In the genomic region with DNA sequence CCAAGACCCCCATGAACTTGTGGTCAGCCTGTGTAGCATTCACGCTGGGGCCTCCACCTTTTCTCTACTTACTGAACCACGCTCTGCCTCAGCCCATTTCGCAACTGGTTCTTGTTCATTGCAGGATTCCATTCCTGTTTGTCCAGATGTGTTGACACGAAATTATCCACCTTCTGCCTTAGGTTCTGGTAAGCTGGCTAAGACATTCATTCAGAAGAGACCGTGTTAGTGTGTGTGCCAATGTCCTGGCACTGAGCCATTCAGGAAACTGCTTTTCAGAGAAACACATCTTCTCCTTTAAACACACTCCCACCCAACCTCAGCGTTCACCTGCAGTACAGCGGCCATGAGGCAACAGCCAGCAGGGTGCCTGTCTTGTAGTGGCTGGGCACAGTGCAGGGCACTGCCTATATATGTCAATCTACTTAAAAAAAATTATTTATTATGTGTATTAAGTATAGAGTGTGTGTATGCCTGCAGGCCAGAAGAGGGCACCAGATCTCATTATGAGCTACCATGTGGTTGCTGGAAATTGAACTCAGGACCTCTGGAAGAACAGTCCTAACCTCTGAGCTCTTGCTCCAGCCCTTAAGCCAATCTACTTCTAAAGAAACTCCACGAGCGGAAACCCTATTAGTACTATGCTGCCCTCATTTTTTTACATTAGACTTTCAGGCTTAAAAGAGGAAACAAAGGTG, we compare ENCODE assay signal across 17 mouse cellular contexts. TPM values are rescaled to one million over a fixed set of nuclear protein-coding genes. Genes with fewer than 3 reads are reported as not detected.
DNase-seq lines count a peak whose midpoint lies in the region; ATAC-seq and TF ChIP-seq lines count a peak whose summit lies in the region.
"Had no signal": no experiment of that assay in that cellular context is flagged by ENCODE, and none has a peak within 500 bp of the region (broad histone marks: within the 10 kb centered on the region; RNA-seq: fewer than 3 reads in every experiment).

No protein-coding gene starts in this region.

- no peak overlapping the region for H3K4me3 ChIP-seq in heart, postnatal 0 days (ENCODE audit: low read depth, low read length)
- H3K4me3 ChIP-seq in liver, postnatal 0 days (ENCODE audit: low read depth, low read length), result no peak overlapping the region
- no peak overlapping the region for H3K4me3 ChIP-seq in liver, embryonic 11.5 days (ENCODE audit: low read depth, low read length)
- H3K4me3 ChIP-seq: liver, embryonic 13.5 days had no signal

- ATAC-seq in heart, postnatal 0 days (ENCODE audit: insufficient read depth, low read depth), result no peak
- ATAC-seq in liver, postnatal 0 days, result no peak
- ATAC-seq in liver, embryonic 11.5 days (replicated peaks; ENCODE audit: low FRiP score), result no peak
- ATAC-seq: inflammation-experienced regulatory T-cells, adult 6 months; midbrain, embryonic 15.5 days had no signal

- no peaks in the 10 kb centered on the region for H3K27me3 ChIP-seq in heart, postnatal 0 days (ENCODE audit: control insufficient read depth, insufficient read depth, low read length)
- H3K27me3 ChIP-seq in liver, postnatal 0 days (ENCODE audit: insufficient read depth, low read length), result no peaks in the 10 kb centered on the region
- no peaks in the 10 kb centered on the region for H3K27me3 ChIP-seq in liver, embryonic 11.5 days (replicated peaks; ENCODE audit: control insufficient read depth, insufficient read depth, low read length)
- H3K27me3 ChIP-seq: forebrain, embryonic 12.5 days; liver, embryonic 13.5 days; midbrain, embryonic 15.5 days; neural tube, embryonic 13.5 days had no signal

- 0 out of 2 replicates have a peak, but pooled peaks have one; percentile 13 for TF ChIP-seq CTCF in heart, postnatal 0 days (IDR thresholded peaks at IDR 0.05; ENCODE audit: low read depth)
- TF ChIP-seq CTCF in liver, postnatal 0 days (IDR thresholded peaks at IDR 0.05; ENCODE audit: low read depth), result peak; percentile 42

- H3K9me3 ChIP-seq in heart, postnatal 0 days (replicated peaks; ENCODE audit: control insufficient read depth, low read length), result no peaks in the 10 kb centered on the region
- no peaks in the 10 kb centered on the region for H3K9me3 ChIP-seq in liver, postnatal 0 days (ENCODE audit: low read length)
- no peaks in the 10 kb centered on the region for H3K9me3 ChIP-seq in liver, embryonic 11.5 days (ENCODE audit: control insufficient read depth, low read length)
- H3K9me3 ChIP-seq: forebrain, embryonic 12.5 days; liver, embryonic 13.5 days; midbrain, embryonic 15.5 days; neural tube, embryonic 13.5 days had no signal

- H3K4me2 ChIP-seq in heart, postnatal 0 days (ENCODE audit: low read depth, low read length), result no peak overlapping the region
- no peak overlapping the region for H3K4me2 ChIP-seq in liver, postnatal 0 days (ENCODE audit: low read depth, low read length)
- no peak overlapping the region for H3K4me2 ChIP-seq in liver, embryonic 11.5 days
- H3K4me2 ChIP-seq: forebrain, embryonic 12.5 days; liver, embryonic 13.5 days had no signal

- H3K27ac ChIP-seq in heart, postnatal 0 days (ENCODE audit: low read depth), result no peak overlapping the region
- H3K27ac ChIP-seq in liver, postnatal 0 days (ENCODE audit: low read depth), result no peak overlapping the region
- no peak overlapping the region for H3K27ac ChIP-seq in liver, embryonic 11.5 days (ENCODE audit: low read depth, low read length)
- H3K27ac ChIP-seq: forebrain, embryonic 12.5 days; liver, embryonic 13.5 days; macrophage; midbrain, embryonic 15.5 days; neural tube, embryonic 13.5 days had no signal

- no peak for TF ChIP-seq EP300 in heart, postnatal 0 days (IDR thresholded peaks at IDR 0.05; ENCODE audit: low read depth)
- no peak for TF ChIP-seq EP300 in liver, postnatal 0 days (IDR thresholded peaks at IDR 0.05; ENCODE audit: low read depth)

- peaks cover 45% of the 10 kb centered on the region for H3K36me3 ChIP-seq in heart, postnatal 0 days (replicated peaks; ENCODE audit: control insufficient read depth, insufficient read depth, low read length)
- peaks cover 29% of the 10 kb centered on the region for H3K36me3 ChIP-seq in liver, postnatal 0 days (replicated peaks; ENCODE audit: insufficient read depth, low read length)
- peaks cover 22% of the 10 kb centered on the region for H3K36me3 ChIP-seq in liver, embryonic 11.5 days (ENCODE audit: control insufficient read depth, insufficient read depth, low read length)

- 0 out of 2 replicates have a peak, but pooled peaks cover 8% of the 10 kb centered on the region for H3K4me1 ChIP-seq in heart, postnatal 0 days (ENCODE audit: control insufficient read depth, insufficient read depth)
- peaks cover 4% of the 10 kb centered on the region for H3K4me1 ChIP-seq in liver, postnatal 0 days (ENCODE audit: insufficient read depth)
- H3K4me1 ChIP-seq in liver, embryonic 11.5 days (replicated peaks; ENCODE audit: control insufficient read depth, insufficient read depth, low read length), result no peaks in the 10 kb centered on the region; the same call in 1 of the 2 replicates

- WGBS in heart, postnatal 0 days, result 93% methylated on average over 9 of the region's 9 CpGs
- 82% methylated on average over 9 of the region's 9 CpGs for WGBS in liver, postnatal 0 days (ENCODE audit: insufficient replicate concordance)
- WGBS in liver, embryonic 11.5 days, result 91% methylated on average over 9 of the region's 9 CpGs

- no peak for DNase-seq in heart, postnatal 0 days (ENCODE audit: low spot score)
- DNase-seq in heart, adult 11 months, result no peak
- no peak for DNase-seq in liver, postnatal 0 days
- DNase-seq in liver, embryonic 11.5 days (ENCODE audit: low spot score), result no peak
- DNase-seq in R1 (ENCODE audit: low read depth, low spot score), result peak; percentile 23
- DNase-seq in ovary, adult 18-20 months (ENCODE audit: low spot score), result no peak
- DNase-seq in urinary bladder, adult 18-20 months (ENCODE audit: low spot score in 2 of 2), result no peak
- DNase-seq: cerebellum, adult 8-10 months; gastrocnemius, postnatal 14 days; heart, postnatal 10 days; liver, embryonic 13.5 days; thymus, postnatal 14 days had no signal

- H3K9ac ChIP-seq in heart, postnatal 0 days (replicated peaks; ENCODE audit: low read depth, low read length), result no peak overlapping the region
- H3K9ac ChIP-seq in liver, postnatal 0 days (replicated peaks), result no peak overlapping the region
- H3K9ac ChIP-seq in liver, embryonic 11.5 days (ENCODE audit: low read depth, low read length), result no peak overlapping the region
- H3K9ac ChIP-seq: forebrain, embryonic 12.5 days; liver, embryonic 13.5 days; midbrain, embryonic 15.5 days had no signal

RNA-seq across cellular contexts. Expression of a gene that starts 2.4 kb away (rescaled TPM):
- 77.1 and 96.1 TPM in 2 replicates for total RNA-seq in heart, postnatal 0 days (2014; rRNA removed; ENCODE audit: low replicate concordance)
- polyA plus RNA-seq in heart, postnatal 0 days (2015; fragmentation: Nextera tagmentation; extraction: Ambion mirVana), result 65.6 and 69.9 TPM in 2 replicates
- 13.8 and 16.6 TPM in 2 replicates for polyA plus RNA-seq in liver, postnatal 0 days (2015; fragmentation: Nextera tagmentation; extraction: Ambion mirVana)
- 39.7 and 40.1 TPM in 2 replicates for polyA plus RNA-seq in liver, embryonic 11.5 days (2014; fragmentation: Nextera tagmentation; extraction: Ambion mirVana)
